Mouse (Mus musculus) myocyte (in vitro differentiated cells): ENCODE measurements at regions not wholly inside any gene's neighbourhood (a gene's known extent, or its start where the extent isn't known, plus 50 kb on each side); places are given as distances from the start of the nearest gene placed in this dataset.
A peak's percentile ranks its signal among the peaks of the same experiment; 100 is the strongest.

Experiments used
- H3K27me3 ChIP-seq: one replicate; pipeline ENCODE4 v1.6.1; 2011; ENCODE audit not compliant: control insufficient read depth, insufficient read depth, insufficient read length
- H3K36me3 ChIP-seq: one replicate; pipeline ENCODE4 v1.6.1; 2011; ENCODE audit not compliant: control insufficient read depth, insufficient read depth
- H3K4me2 ChIP-seq: one replicate; pipeline ENCODE4 v1.6.1; 2011; ENCODE audit warnings: low read depth, control low read depth
- H3K4me3 ChIP-seq: one replicate; pipeline ENCODE4 v1.5.1; 2011; ENCODE audit warnings: mild to moderate bottlenecking, control low read depth, moderate library complexity
- H3K79me2 ChIP-seq: one replicate; pipeline ENCODE4 v1.6.1; 2011; ENCODE audit not compliant: control insufficient read depth, insufficient read depth
- H3ac ChIP-seq: one replicate; pipeline ENCODE4 v1.6.1; 2011; ENCODE audit not compliant: control insufficient read depth, insufficient read length
- CEBPB ChIP-seq: IDR thresholded peaks from 2 replicates; pipeline ENCODE4 v1.6.1; 2011; ENCODE audit warnings: mild to moderate bottlenecking, moderate library complexity; ENCODE audit not compliant: poor library complexity, insufficient read depth, severe bottlenecking
- E2F4 ChIP-seq: IDR thresholded peaks from one replicate; pipeline ENCODE4 v1.6.1; 2011; ENCODE audit warnings: mild to moderate bottlenecking, control low read depth, moderate library complexity; ENCODE audit not compliant: insufficient read depth
- MAX ChIP-seq: IDR thresholded peaks from one replicate; pipeline ENCODE4 v1.6.1; 2011; ENCODE audit warnings: low read depth, mild to moderate bottlenecking, control low read depth
- MYOD1 ChIP-seq, 3 experiments: IDR thresholded peaks; one replicate each; pipeline ENCODE4 v1.6.1; 2011; ENCODE audit warnings: control low read depth in 2 of 3, low read depth in 2 of 3, mild to moderate bottlenecking in 2 of 3, moderate library complexity in 1 of 3; ENCODE audit not compliant: insufficient read length in 2 of 3, control insufficient read depth in 1 of 3
- MYOG ChIP-seq, 3 experiments: IDR thresholded peaks; one replicate each; pipeline ENCODE4 v1.6.1; 2011; ENCODE audit warnings: control low read depth in 2 of 3, low read depth in 2 of 3, mild to moderate bottlenecking in 2 of 3; ENCODE audit not compliant: insufficient read length in 2 of 3, control insufficient read depth in 1 of 3, insufficient read depth in 1 of 3
- POLR2A ChIP-seq: IDR thresholded peaks from one replicate; pipeline ENCODE4 v1.6.1; 2011; ENCODE audit warnings: low read depth, mild to moderate bottlenecking, control low read depth, moderate library complexity; ENCODE audit not compliant: insufficient read length
- POLR2AphosphoS2 ChIP-seq: IDR thresholded peaks from one replicate; pipeline ENCODE4 v1.6.1; 2011; ENCODE audit warnings: low read depth, control low read depth; ENCODE audit not compliant: insufficient read length
- REST ChIP-seq: IDR thresholded peaks from one replicate; pipeline ENCODE4 v1.6.1; 2011; ENCODE audit warnings: mild to moderate bottlenecking, control low read depth, moderate library complexity; ENCODE audit not compliant: insufficient read depth, insufficient read length
- SRF ChIP-seq: IDR thresholded peaks from one replicate; pipeline ENCODE4 v1.6.1; 2011; ENCODE audit warnings: low read depth; ENCODE audit not compliant: control insufficient read depth, insufficient read length
- TCF12 ChIP-seq: IDR thresholded peaks from one replicate; pipeline ENCODE4 v1.6.1; 2011; ENCODE audit warnings: mild to moderate bottlenecking, control low read depth; ENCODE audit not compliant: poor library complexity, insufficient read depth, severe bottlenecking
- TCF3 ChIP-seq: IDR thresholded peaks from one replicate; pipeline ENCODE4 v1.6.1; 2011; ENCODE audit warnings: low read depth, control low read depth; ENCODE audit not compliant: insufficient read length
- USF1 ChIP-seq: IDR thresholded peaks from one replicate; pipeline ENCODE4 v1.6.1; 2011; ENCODE audit warnings: low read depth, mild to moderate bottlenecking, control low read depth, moderate library complexity

DNA sequence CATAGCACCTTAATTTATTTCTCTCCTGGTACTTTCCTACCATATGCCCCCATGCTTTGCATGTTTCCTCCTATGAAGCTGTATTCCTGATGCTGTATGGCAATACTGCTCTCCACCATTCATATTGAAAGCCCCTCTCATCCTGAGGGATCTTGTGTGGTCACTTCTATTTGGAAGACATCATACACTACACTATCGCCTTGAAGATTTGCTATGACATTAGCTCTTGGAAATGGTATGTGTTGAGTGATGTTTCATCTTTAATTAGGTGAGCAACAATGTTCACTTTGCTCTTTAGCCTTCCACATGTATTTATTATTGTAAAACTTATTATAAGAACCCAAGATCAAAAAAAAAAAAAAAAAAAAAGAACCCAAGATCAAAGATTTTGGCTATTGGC, 81.2 kb upstream of the Arhgap11a start:
- no peaks in the 10 kb centered on the region for H3K27me3 ChIP-seq

DNA sequence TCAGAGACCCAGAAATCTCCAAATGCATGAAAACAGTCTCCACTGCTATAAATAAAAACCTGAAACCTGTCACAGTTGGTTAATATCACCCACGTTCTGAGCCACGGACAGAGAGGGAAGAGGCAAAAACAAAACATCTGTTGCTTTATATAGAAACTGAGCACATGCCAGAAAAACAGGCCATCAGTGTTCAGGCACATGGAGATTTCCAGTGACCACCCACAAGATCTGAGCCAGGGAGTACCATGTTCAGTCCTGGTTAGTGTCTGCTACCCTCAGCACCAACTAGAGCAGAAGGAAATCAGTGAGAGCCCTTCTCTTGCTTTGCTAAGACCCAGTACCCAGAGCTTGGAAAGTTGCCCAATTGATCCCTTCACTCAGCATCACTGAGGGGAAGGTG, 75.7 kb upstream of the Arhgap11a start:
- H3ac ChIP-seq = no peak overlapping the region
- no peaks in the 10 kb centered on the region for H3K36me3 ChIP-seq
- no peak overlapping the region for H3K4me3 ChIP-seq
- H3K27me3 ChIP-seq = no peaks in the 10 kb centered on the region
- H3K79me2 ChIP-seq = no peaks in the 10 kb centered on the region
- TF ChIP-seq REST (no peak), TCF12 (no peak), E2F4 (no peak), TCF3 (no peak), USF1 (no peak), POLR2A (no peak), MYOD1 (IDR thresholded peaks at IDR 0.05; ENCODE audit: control insufficient read depth in 1 of 3, insufficient read length in 2 of 3, low read depth in 2 of 3) (no peak), SRF (no peak), MAX (no peak), CEBPB (no peak), POLR2AphosphoS2 (no peak), MYOG (IDR thresholded peaks at IDR 0.05; ENCODE audit: control insufficient read depth in 1 of 3, insufficient read depth in 1 of 3, insufficient read length in 2 of 3, low read depth in 2 of 3) (no peak)
- H3K4me2 ChIP-seq = peak overlapping the region; percentile 24

More for the DNA sequence above, 81.2 kb upstream of the Arhgap11a start:
- no peak for TF ChIP-seq TCF3
- H3K4me2 ChIP-seq = no peak overlapping the region
- H3K79me2 ChIP-seq = no peaks in the 10 kb centered on the region
- H3K36me3 ChIP-seq = no peaks in the 10 kb centered on the region
- H3K4me3 ChIP-seq = no peak overlapping the region
- no peak overlapping the region for H3ac ChIP-seq

DNA sequence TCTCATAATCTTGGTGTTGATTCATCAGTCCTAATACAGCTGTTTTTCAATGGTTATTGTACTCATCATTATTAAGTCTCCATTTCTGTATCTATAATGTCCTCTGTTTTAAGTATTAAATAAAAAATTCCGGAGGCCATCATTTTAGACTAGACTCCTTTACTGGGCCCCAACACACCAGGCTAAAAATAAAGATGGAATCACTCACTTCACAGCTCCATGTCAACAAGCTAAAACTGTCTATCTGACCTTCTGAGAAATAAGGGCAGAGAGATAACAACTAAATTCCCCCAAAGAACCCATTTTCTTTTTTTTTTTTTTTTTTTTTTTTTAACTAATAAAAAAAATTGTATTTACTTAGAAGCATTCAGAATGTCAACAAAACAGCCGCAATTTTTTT, 70.5 kb upstream of the Arhgap11a start:
- no peak overlapping the region for H3K4me3 ChIP-seq
- no peak for TF ChIP-seq POLR2AphosphoS2
- no peak for TF ChIP-seq TCF12
- no peaks in the 10 kb centered on the region for H3K79me2 ChIP-seq
- H3ac ChIP-seq = no peak overlapping the region
- H3K36me3 ChIP-seq = no peaks in the 10 kb centered on the region
- H3K4me2 ChIP-seq = no peak overlapping the region
- no peaks in the 10 kb centered on the region for H3K27me3 ChIP-seq

DNA sequence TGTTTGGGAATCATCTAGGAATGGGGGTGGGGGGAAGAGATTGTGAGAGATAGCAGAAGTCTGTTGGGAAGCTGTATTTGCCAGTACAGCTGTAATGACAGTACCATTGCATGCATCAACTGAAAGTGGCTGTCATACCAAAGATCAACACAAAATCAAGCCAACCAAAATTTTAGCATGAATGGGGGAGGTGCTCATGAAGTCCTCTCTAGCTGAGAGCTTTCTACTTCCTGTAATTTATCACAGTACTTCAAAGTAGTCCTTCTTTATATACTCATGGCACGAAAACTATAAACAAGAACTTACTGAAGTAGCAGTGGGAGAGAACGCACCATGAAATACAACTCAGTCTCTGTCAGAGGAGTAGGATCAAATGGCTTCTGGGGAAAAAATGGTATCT, 65.8 kb upstream of the Arhgap11a start:
- Histone ChIP-seq H3K36me3 (no peaks in the 10 kb centered on the region), H3K79me2 (no peaks in the 10 kb centered on the region), H3K4me3 (no peak overlapping the region), H3ac (no peak overlapping the region), H3K4me2 (no peak overlapping the region), H3K27me3 (no peaks in the 10 kb centered on the region)
- TF ChIP-seq CEBPB (no peak), TCF12 (no peak), SRF (no peak), USF1 (no peak), REST (no peak), POLR2AphosphoS2 (no peak), TCF3 (no peak), E2F4 (no peak), POLR2A (no peak), MYOD1 (IDR thresholded peaks at IDR 0.05; ENCODE audit: control insufficient read depth in 1 of 3, insufficient read length in 2 of 3, low read depth in 2 of 3) (no peak), MYOG (IDR thresholded peaks at IDR 0.05; ENCODE audit: control insufficient read depth in 1 of 3, insufficient read depth in 1 of 3, insufficient read length in 2 of 3, low read depth in 2 of 3) (no peak), MAX (no peak)

DNA sequence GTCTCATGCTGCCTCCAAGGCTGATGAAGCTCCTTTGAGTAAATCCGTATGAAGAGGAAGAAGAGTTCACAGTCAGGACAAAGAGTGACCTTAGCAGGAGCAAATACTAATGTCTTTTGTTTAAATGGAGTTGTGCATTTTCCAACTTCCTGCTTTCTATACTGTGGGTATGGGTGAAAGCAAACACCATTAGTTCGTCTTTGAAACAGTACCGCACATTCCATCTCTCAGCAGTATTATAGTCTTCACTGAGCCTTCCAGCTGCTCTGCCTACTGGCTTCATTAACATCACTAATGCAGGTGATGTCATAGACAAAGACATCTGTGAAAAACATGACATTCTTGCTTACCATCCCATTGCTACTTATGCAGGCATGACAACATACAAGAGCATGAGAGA, 62.7 kb upstream of the Arhgap11a start:
- H3ac ChIP-seq = no peak overlapping the region
- H3K27me3 ChIP-seq = no peaks in the 10 kb centered on the region
- H3K4me2 ChIP-seq = no peak overlapping the region
- H3K36me3 ChIP-seq = no peaks in the 10 kb centered on the region
- TF ChIP-seq POLR2A (no peak), USF1 (no peak), E2F4 (no peak), MYOD1 (IDR thresholded peaks at IDR 0.05; ENCODE audit: control insufficient read depth in 1 of 3, insufficient read length in 2 of 3, low read depth in 2 of 3) (no peak), POLR2AphosphoS2 (no peak), REST (no peak), CEBPB (no peak), SRF (no peak), MAX (no peak), TCF3 (no peak), TCF12 (no peak), MYOG (IDR thresholded peaks at IDR 0.05; ENCODE audit: control insufficient read depth in 1 of 3, insufficient read depth in 1 of 3, insufficient read length in 2 of 3, low read depth in 2 of 3) (no peak)
- no peak overlapping the region for H3K4me3 ChIP-seq
- no peaks in the 10 kb centered on the region for H3K79me2 ChIP-seq
